Mouse (Mus musculus): ENCODE measurements at regions not wholly inside any gene's neighbourhood (a gene's known extent, or its start where the extent isn't known, plus 50 kb on each side); places are given as distances from the start of the nearest gene placed in this dataset.

DNA sequence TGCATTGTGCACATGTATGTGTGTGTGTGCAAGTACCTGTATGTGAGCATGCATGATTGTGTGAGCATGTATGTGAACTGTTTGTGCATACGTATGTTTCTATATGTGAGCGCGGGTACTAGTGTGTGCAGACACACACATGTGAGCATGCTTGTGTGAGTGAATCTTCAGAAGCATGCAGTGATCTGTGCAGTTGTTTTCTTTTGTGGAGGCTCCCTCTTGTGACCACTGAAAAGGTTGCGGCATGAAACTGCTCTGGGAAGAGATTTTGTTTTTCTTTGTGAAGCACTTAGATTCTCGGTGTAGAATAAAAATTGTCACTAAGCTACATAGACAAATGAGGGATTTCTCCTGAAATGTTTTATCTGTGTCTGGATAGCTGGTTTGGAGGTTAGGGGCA lies 189.2 kb upstream of the Rapgef5 start:
- in situ Hi-C loops (cut with MboI; ENCODE audit: unreplicated experiment in 2 of 2): loop anchor here in 1 of 2 experiments (25.0 kb wide), 2 partner anchors 690 to 1240 kb away; partner anchors contain the start of gene Vipr2

DNA sequence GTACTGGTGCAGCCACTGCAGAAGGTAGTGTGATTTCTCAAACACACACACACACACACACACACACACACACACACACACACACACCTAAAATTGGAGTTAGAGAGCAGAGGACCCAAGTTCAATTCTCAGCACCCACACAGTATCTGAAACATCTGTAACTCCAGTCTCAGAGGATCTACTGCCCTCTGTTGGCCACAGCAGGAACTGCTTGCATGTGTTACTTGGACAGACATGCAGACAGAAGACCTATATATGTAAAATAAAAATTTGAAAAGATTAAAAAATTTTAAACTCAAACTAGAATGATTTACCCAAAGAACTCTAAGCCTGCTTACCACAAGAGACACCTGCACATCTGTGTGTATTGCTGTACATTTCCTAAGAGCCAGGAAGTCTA lies 185.9 kb upstream of the Rapgef5 start:
- in situ Hi-C loops (cut with MboI; ENCODE audit: unreplicated experiment in 2 of 2): loop anchor here in 1 of 2 experiments (25.0 kb wide), 2 partner anchors 693 to 1243 kb away; partner anchors contain the start of gene Vipr2

DNA sequence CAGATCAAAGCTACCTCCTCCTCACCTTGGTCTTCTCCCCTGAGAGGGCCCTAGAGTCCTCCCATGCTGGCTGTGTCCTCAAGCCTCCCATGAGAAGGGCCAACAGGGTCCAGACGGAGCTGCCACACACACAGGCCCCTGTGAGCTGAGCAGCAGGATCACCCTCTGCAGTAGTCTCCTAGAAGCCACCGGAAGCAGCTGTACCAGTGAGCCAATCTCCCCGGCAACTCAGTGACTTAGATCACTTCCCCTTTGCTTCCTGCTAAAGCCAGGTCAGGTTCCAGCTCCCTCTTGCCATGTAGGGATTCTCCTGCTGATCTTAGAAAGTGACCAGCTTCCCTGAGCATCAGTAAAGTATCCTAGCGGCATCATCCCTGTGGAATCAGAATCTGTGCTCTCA lies 179.4 kb upstream of the Rapgef5 start:
- in situ Hi-C loops (cut with MboI; ENCODE audit: unreplicated experiment in 2 of 2): loop anchor here in 1 of 2 experiments (25.0 kb wide), 2 partner anchors 700 to 1250 kb away; partner anchors contain the start of gene Vipr2

DNA sequence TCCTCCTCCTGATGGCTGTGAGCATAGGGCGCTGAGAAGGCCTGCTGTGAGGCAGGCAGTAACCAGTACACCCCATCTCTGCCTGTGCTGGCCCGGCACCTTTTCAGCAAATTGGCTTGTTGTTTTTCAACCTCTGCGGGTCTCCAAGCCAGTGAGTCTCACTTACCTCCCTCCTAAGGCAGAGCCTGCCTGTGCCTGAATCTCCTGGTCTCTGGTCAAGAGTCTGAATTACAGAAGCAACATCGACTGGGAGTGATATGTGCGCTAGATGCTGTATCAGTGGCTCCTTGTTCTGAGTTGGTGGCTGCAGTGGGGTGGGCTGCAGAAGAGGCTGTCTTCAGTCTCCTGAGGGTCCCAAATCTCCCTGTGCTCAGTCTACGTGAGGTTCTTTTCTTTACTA lies 174.0 kb upstream of the Rapgef5 start:
- in situ Hi-C loops (cut with MboI; ENCODE audit: unreplicated experiment in 2 of 2): loop anchor here in 1 of 2 experiments (25.0 kb wide), 2 partner anchors 705 to 1255 kb away; partner anchors contain the start of gene Vipr2

DNA sequence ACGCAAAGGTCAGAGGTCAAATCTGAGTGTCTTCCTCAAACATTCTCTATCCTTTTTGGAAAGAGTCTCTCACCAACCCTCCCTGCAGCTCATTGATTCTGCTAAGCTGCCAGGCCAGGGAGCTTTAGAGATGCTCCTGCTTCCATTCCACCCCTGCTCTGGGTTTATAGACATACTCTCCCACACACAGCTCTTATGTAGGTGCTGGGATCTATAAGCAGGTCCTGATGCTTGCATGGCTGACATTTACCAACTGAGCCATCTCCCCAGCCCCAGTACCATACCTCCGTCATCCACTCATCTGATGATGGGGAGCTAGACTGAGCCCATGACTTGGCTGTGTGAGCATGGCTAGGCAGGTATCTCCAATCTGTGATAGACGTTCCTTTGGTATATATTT lies 173.2 kb upstream of the Rapgef5 start:
- in situ Hi-C loops (cut with MboI; ENCODE audit: unreplicated experiment in 2 of 2): loop anchor here in 1 of 2 experiments (25.0 kb wide), 2 partner anchors 706 to 1256 kb away; partner anchors contain the start of gene Vipr2

DNA sequence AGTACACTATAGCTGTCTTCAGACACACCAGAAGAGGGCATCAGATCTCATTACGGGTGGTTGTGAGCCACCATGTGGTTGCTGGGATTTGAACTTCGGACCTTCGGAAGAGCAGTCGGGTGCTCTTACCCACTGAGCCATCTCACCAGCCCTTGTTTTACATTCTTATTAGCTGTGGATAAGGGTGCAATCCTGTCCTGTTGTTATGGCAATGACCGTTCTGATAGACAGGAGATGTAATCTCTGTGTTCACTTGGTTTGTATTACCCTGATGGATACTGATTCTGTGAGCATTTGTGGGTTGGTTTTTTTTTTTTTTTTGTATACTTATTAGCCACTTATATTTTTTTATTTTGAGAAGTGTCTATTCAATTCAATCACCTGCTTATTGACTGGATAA lies 172.7 kb upstream of the Rapgef5 start:
- in situ Hi-C loops (cut with MboI; ENCODE audit: unreplicated experiment in 2 of 2): loop anchor here in 1 of 2 experiments (25.0 kb wide), 2 partner anchors 706 to 1256 kb away; partner anchors contain the start of gene Vipr2

DNA sequence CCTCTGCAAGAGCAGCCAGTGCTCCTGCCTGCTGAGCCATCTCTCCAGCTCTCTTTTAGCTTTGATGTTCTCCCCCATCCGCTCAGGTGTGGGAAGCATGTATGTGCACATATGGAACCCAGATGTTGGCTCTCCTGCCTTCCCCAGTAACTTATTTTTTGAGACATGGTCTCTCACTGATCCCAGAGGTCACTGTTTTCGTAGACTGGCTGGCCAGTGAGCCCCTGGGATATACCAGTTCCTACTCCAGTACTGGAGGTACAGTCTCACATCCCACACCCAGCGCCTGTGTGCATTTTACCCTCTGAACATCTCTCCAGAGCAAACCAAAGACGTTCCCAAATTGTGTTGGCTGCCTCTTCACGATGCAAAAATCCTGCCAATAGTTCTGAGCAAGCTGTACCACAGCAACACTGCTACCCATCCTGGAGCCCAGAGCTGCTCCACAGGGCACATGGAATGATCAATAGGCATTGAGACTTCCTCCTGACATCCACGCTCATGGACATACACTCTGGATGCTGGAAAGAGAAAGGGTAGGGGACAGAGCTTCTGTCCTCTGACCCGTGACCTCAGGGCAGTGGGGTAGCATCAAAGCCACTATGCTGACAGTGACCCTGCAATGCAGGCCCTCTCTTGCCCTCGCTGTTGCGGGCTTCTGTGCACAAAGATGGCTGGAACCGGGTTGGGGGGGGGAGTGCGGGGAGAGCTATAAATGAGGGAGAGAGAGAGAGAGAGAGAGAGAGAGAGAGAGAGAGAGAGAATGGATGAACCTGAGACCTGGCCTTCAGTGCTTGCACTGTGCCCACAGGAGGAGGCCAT lies 171.8 kb upstream of the Rapgef5 start:
- in situ Hi-C loops (cut with MboI; ENCODE audit: unreplicated experiment in 2 of 2): loop anchor here in 1 of 2 experiments (25.0 kb wide), 2 partner anchors 707 to 1257 kb away; partner anchors contain the start of gene Vipr2

DNA sequence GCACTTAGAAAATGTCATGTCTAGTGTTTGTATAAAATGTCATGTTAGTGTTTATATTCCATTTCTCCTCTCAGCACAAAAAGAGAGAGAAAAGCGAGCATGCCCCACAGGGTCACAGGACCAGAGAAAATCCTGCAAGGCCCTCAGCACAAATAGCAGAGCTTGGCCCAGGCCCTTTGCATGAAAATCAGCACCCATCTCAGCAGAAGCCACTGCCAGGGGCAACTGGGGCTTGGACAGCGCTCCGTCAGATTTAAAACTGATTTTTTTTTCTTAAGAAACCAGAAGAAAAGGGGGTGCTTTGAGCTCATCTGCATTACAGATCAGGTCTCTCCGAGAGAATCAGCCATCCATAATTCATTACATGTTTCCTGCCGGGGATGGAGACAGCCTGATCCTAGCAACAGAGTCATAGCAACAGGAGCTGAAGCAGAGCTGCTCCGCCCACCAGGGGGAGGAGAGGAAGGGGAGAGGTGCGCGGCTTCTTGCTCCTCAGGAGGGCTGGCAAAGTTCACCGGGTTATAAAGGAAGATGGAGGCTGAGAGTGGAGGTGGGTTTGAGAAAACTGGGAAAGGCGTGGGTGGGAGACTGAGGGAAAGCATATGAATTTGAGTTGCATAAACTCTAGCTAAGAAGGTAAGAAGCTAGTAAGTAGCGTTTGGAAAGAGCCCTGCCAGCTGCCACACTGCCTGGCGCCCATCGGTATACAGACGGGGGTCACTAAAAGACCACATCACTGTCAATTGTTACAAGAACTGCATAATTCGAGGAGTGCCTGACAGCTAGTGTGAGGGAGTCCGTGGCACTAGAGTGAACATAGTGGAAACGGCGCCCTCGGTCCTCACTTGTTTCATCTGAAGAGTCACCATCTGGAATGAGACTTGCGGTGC lies 170.9 kb upstream of the Rapgef5 start:
- in situ Hi-C loops (cut with MboI; ENCODE audit: unreplicated experiment in 2 of 2): loop anchor here in 1 of 2 experiments (25.0 kb wide), 2 partner anchors 708 to 1258 kb away; partner anchors contain the start of gene Vipr2

DNA sequence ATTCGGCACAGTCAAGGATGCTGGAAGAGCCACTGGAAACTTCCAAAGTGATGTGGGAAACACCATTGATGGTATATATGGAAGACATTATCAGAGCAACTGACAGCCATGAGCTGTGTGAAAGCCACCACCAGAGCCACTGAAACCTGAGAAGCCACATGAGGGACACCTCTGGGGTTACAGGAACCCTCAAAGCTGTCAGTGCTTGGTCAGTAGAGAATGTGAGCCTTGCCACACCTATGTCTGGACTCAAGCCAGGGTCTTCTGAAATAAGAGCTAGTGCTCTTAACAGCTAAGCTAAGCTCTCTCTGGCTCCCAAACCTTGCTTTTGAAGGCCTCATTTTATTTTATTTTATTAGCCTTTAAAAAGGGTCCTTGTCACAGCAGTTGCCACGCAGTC lies 170.2 kb upstream of the Rapgef5 start:
- in situ Hi-C loops (cut with MboI; ENCODE audit: unreplicated experiment in 2 of 2): loop anchor here in 1 of 2 experiments (25.0 kb wide), 2 partner anchors 709 to 1259 kb away; partner anchors contain the start of gene Vipr2

DNA sequence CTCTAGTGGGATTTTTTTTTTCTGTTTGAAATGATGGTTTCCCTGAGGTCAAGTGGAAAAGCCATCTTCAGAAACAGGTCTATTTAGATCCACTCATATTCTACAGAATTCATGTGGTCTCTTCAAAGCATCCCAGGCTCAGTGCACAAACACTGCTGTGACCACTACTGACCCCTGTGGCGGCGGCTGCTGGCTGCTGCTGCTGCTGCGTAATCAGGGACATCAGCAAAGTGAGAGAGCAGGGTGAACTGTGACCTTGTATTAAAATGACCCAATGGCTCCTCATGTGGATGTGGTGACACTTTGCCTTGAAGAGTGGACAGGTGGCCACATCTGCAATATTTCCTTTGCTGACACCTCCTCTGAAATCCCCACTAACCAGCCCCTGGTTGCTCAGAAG lies 169.1 kb upstream of the Rapgef5 start:
- in situ Hi-C loops (cut with MboI; ENCODE audit: unreplicated experiment in 2 of 2): loop anchor here in 1 of 2 experiments (25.0 kb wide), 2 partner anchors 710 to 1260 kb away; partner anchors contain the start of gene Vipr2

DNA sequence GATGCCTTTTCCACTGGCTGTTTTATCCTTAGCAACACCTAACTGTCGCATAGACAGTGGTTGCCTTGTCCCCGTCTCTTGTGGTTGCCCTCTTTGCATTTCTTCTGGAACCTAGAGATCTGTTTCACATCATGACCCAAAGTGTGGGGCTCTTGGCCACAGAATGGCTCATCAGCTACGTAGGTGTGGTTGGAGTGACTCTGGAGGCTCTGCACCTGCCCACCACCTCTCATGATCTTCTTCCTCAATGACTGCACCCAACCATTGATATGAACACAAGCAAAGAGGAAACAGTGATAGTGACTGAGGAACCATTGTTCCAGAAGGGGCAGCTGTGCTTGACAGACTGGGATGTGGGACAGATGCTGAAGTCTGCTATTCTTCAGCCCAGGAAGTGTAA lies 167.8 kb upstream of the Rapgef5 start:
- in situ Hi-C loops (cut with MboI; ENCODE audit: unreplicated experiment in 2 of 2): loop anchor here in 1 of 2 experiments (25.0 kb wide), 2 partner anchors 711 to 1261 kb away; partner anchors contain the start of gene Vipr2

DNA sequence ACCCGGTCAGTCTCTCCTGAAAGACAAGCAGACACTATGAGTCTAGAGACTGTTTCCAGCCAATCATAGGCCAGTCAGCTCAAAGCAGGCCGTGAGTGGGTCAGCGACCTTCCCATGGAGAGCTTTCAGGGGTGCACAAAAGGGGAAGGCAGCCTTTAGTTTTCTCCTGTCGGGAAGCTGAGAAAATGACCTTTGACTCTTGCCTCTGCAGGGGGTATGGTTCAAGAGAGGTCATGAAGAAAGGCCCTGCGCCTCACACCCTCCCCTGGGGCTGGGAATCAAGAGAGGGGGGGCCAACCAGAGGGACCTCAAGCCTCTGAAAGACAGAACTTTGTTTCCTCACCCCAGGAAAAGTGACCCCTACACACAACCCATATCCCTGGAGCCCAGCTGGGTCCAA lies 164.4 kb upstream of the Rapgef5 start:
- in situ Hi-C loops (cut with MboI; ENCODE audit: unreplicated experiment in 2 of 2): loop anchor here in 1 of 2 experiments (25.0 kb wide), 1 partner anchor 1140 kb away; no protein-coding TSS in a partner anchor

DNA sequence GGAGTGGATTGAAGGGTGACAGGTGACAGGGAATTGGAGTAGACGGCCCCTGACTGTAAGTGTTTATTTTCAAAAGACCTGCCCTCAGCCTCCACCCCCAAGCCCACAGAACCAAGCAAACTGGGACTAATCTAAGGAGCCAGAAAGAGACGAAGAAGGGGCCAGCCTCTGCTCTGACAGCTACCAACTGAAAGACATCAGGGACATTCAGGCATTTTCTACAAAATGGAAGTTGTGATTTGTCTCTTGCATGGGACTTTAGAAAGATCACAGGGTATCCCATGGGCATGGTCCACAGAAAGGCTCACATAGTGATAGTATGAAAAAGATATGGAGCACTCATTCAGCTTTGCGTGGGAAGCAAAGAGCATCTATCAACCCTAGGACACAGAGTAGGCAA lies 163.8 kb upstream of the Rapgef5 start:
- in situ Hi-C loops (cut with MboI; ENCODE audit: unreplicated experiment in 2 of 2): loop anchor here in 1 of 2 experiments (25.0 kb wide), 1 partner anchor 1140 kb away; no protein-coding TSS in a partner anchor

DNA sequence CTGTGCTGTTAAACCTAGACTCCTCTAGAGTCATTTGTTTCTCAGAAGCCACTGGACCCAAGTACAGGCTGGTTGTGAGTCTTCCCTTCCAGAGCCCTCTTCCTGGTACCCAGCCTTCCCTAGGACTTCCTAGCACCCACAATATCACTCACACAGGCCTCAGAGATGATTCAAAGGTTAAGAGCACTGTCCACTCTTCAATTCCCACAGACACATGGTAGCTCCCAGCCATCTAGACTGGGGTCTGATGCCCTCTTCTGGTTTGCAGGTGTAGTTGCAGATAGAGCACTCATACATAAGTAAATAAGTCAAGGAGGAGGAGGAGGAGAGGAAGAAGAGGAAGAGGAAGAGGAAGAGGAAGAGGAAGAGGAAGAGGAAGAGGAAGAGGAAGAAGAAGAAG lies 163.3 kb upstream of the Rapgef5 start:
- in situ Hi-C loops (cut with MboI; ENCODE audit: unreplicated experiment in 2 of 2): loop anchor here in 1 of 2 experiments (25.0 kb wide), 1 partner anchor 1141 kb away; no protein-coding TSS in a partner anchor

DNA sequence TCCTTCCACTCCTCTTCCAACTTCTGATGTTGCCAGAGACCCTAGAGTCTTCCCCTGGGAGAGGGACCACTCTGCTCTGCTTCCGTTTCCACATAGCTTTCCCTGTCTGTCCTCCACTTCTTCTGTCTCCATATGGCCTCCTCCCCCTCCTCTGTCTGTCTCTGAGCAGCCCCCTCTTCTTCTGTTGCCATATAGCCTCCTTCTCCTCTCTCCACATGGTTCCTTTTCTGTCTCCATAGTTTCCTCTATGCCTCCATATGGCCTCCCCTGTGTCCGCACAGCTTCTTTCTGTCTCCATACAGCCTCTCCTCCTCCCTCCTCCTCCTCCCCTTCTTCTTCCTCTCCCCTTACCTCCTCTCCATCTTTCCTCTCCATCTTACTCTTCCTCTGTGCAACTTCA lies 158.5 kb upstream of the Rapgef5 start:
- in situ Hi-C loops (cut with MboI; ENCODE audit: unreplicated experiment in 2 of 2): loop anchor here in 1 of 2 experiments (25.0 kb wide), 1 partner anchor 1146 kb away; no protein-coding TSS in a partner anchor

DNA sequence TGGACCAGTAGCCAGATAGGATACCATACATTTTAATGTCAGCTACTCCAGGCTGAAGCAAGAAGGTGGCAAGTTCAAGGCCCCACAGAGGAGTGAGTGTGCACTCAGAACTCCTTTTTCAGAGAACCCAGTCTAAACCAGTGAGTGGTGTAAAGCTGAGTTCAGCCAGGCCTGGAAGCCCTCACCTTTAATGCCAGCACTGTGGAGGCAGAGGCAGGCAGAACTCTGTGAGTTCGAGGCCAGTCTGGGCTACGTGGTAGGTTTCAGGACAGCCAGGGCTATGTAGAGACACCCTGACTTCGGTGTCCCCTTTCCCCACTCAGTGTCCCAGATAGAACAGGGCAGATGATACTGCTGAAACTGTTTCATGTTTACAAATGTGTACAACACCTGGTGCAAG lies 157.4 kb upstream of the Rapgef5 start:
- in situ Hi-C loops (cut with MboI; ENCODE audit: unreplicated experiment in 2 of 2): loop anchor here in 1 of 2 experiments (25.0 kb wide), 1 partner anchor 1147 kb away; no protein-coding TSS in a partner anchor

DNA sequence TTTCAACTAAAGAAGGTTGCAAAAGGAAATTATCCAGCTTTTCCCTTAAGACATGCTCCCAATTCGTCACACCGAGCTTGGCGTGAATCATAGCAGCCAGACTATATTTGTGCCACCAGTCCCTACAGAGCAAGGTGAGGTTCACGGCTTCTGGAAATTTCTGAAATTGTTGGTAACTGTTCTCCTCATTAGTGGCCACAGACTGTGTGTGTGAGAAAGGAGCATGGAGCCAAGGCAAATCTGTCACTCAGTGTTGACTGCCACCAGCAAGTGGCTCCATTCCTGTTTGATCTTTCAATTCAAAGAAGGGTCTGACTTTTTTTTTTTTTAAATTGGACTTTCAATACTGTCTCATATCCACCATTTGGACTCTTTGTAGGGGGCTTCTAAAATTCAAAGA lies 156.1 kb upstream of the Rapgef5 start:
- in situ Hi-C loops (cut with MboI; ENCODE audit: unreplicated experiment in 2 of 2): loop anchor here in 1 of 2 experiments (25.0 kb wide), 1 partner anchor 1148 kb away; no protein-coding TSS in a partner anchor

DNA sequence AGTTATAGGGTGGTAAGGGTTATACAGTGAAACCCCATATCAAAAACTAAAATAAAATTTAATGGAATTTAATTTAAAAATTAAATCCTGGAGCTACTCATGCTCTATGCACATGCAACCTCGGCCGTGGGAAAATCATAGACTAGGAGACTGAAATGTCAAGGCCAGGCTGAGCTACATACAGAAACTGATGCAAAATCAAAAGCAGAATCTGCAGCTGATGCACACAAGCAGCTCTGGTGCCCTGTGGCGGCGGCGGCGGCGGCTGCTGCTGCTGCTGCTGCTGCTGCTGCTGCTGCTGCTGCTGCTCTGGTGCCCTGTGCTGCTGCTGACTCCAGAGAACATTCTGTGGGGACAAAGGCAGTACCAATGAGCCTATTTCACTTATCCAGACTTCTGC lies 154.5 kb upstream of the Rapgef5 start:
- in situ Hi-C loops (cut with MboI; ENCODE audit: unreplicated experiment in 2 of 2): loop anchor here in 1 of 2 experiments (25.0 kb wide), 1 partner anchor 1150 kb away; no protein-coding TSS in a partner anchor

DNA sequence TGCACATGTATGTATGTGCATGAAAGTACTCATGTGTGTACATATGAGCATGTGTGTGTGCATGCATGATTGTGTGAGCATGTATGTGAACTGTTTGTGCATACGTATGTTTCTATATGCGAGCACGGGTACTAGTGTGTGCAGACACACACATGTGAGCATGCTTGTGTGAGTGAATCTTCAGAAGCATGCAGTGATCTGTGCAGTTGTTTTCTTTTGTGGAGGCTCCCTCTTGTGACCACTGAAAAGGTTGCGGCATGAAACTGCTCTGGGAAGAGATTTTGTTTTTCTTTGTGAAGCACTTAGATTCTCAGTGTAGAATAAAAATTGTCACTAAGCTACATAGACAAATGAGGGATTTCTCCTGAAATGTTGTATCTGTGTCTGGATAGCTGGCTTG lies 152.8 kb upstream of the Rapgef5 start:
- in situ Hi-C loops (cut with MboI; ENCODE audit: unreplicated experiment in 2 of 2): loop anchor here in 1 of 2 experiments (25.0 kb wide), 1 partner anchor 1151 kb away; no protein-coding TSS in a partner anchor

DNA sequence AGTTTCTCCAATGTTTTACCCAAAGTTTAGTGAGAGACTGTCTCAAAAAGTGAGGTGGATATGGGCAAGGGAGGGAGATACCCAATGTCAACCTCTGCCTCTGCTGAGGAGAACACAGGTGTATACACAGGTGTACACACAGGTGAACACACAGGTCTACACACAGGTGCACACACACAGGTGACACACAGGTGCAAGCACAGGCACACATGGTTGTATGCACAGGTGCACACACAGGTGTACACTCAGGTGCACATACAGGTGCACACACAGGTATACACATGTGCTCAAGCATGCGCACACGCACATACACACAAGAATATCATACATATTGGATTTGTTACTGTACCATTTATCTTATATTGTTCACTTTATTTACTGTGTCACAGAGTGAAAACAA lies 151.1 kb upstream of the Rapgef5 start:
- in situ Hi-C loops (cut with MboI; ENCODE audit: unreplicated experiment in 2 of 2): loop anchor here in 1 of 2 experiments (25.0 kb wide), 1 partner anchor 1153 kb away; no protein-coding TSS in a partner anchor

Measured in v-Abl transformed pro-B cells (cell line).